Mouse (Mus musculus): ENCODE data around the gene Stk10. TPM values are rescaled to one million over a fixed set of nuclear protein-coding genes. Genes with fewer than 3 reads are reported as not detected.
"Not testable (repeated sequence)": the region's sequence is repeated elsewhere in the genome, so short reads cannot be mapped to it uniquely, and the experiment has no call there.

The Stk10 gene
- total RNA-seq, 2 experiments from 2014 or later, result 12.8 to 15.7 TPM

DNA sequence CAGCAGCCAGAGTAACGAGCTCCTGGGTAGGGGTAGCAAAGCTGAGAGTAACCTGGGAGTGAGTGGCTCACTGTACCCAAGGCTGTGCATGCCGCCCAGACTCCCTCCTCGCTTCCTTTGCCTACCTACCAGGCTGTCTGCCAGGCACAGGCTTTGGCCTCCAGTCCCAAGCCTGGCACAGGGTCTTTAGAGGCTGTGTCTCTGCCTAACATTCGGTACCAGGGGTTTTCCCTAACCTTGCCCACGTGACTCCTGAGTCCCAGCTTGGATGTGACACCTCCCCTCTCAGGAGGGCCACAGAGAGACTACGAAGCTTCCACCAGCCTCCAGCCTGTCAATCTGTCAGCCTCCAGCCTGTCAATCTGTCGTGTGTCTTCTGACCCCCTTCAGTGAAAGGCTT is 60.0 kb downstream of the Stk10 start:
- ATAC-seq (replicated peaks; ENCODE audit: poor library complexity), result no peak

DNA sequence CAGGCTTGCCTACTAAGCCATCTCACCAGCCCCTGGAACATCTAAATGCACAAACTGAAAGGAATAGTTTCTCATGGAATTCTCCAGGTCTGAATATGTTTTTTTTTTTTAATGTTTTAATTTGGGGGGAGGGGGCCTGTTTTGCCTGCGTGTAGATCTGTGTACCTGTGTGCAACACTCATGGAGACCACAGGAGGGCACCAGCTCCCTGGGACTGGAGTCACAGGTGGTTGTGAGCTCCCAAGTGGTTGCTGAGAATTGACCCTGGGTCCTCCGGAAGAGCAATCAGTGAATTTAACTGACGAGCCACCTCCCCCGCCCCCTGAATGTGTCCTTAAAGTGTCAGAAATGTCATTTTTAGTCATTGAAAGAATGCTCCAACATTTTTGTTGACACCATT is 61.0 kb downstream of the Stk10 start:
- ATAC-seq (replicated peaks; ENCODE audit: poor library complexity), result no peak

- no peak for ATAC-seq (replicated peaks; ENCODE audit: poor library complexity)
Observed at GRCm38 (mm10) chr11:32600371-32600770, 67.3 kb downstream of the Stk10 start.

DNA sequence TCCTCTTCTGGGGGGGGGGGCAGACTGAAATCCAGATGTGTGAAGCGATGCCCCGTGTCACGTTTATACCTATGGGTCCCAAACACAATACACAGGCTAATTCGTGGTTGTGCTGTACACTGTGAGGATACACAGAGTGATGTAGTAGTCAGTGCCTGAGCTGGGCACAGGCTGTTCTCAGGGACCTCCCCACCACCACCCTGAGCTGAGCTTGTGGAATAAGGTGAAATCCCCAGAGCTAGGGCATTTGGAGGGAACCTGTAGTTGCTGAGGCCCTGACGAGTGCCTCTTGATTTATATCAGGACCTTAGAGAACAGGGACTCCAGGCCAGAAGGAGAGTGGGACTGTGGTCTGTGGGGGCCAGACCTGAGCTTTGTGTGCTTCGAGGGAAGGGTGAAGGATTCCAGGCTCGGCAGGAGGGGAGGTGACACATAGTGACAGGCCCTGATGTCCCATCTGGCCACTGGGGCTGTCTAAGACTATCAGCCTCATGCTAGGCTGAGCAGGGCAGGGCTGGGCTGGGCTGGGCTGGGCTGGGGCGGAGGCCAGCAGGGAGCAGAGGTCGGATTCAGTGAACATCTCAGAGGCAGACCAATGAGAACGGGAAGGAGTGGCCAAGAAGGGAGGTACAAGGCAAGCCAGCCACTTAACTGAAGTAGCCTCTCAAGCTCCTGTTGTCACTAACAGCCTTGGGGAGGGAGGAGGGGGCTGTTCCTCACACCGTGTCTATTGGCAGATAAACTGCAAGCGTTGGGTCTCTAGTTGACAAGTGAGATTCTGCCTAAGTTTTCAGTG is 68.6 kb downstream of the Stk10 start:
- ATAC-seq (replicated peaks; ENCODE audit: poor library complexity), result 0 out of 2 replicates have a peak, but pooled peaks have one; percentile 31

- ATAC-seq (replicated peaks; ENCODE audit: poor library complexity), result no peak
Observed at GRCm38 (mm10) chr11:32604663-32605062, 71.6 kb downstream of the Stk10 start.

GRCm38 (mm10) chr11:32605131-32605860 is 72.2 kb downstream of the Stk10 start:
- no peak for ATAC-seq (replicated peaks; ENCODE audit: poor library complexity)

DNA sequence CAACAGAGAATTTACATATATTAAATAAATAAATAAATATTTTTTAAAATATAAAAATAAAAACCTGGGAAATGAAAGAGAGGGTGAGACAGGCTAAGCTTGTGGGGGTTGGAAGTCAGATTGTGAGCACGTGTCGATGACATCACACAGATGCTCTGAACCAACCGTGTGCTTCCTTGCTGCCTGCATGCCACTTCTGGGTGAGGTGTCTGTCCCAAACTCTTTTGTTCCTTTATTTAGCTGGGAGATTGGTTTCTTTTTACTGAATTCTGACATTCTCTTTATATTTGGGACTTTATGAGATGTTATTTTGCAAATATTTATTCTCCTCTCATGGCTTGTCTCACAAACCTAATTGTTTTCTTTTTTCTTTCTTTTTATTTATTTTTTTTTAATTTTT is 72.8 kb downstream of the Stk10 start:
- no peak for ATAC-seq (replicated peaks; ENCODE audit: poor library complexity)

DNA sequence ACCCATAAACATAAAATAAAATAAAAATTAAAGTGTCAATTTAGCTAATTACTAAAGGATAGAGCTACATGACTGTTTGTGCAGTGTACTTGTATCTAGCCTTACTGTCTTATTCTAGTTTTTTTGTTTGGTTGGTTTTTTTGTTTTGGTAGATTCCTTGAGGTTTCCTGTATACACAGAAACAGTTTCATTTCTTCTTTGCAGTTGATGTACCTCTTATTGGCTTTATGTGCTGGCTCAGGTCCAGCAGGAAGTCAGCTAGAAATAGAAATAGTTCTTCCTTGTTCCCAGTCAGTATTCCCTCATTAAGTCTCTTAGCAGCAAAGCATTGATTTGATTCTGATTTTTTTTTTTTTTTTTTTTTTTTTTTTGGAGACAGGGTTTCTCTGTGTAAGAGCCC is 74.2 kb downstream of the Stk10 start:
- peak; percentile 39; the same call in 1 of the 2 replicates for ATAC-seq (replicated peaks; ENCODE audit: poor library complexity)

DNA sequence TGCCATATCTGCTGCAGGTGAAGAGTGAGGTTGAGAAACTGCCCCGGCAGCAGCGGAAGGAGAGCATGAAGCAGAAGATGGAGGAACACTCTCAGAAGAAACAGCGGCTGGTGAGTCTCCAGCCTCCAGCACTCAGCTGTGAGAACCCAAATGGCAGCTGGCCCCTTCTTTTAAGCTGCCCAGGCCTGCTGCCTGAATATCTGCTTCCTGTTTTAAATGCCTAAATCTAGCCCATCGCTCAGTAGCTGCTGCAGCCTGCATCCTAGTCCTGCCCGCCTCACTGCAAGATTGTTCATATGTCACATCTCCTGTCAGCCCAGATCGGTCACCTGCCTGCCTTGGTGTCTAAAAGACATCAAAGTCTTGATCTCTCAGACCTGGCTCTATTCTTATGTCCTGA is 77.5 kb downstream of the Stk10 start:
- no peak for ATAC-seq (replicated peaks; ENCODE audit: poor library complexity)

DNA sequence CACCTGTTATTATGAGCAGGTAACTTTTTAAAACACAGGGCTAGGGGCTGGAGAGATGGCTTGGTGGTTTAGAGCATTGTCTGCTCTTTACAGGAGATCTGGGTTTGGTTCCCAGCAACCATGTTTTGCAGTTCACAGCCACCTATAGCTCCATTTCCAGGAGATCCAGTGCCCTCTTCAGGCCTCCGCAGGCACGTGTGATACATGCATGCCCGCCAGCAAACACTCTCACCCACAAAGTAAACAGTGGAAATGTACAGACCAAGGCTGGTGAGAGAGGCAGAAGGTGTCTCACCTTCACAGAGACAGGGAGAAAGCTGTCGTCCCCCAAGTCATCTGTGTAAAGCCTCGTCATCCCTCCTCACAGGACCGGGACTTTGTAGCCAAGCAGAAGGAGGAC is 79.2 kb downstream of the Stk10 start:
- ATAC-seq (replicated peaks; ENCODE audit: poor library complexity), result no peak

DNA sequence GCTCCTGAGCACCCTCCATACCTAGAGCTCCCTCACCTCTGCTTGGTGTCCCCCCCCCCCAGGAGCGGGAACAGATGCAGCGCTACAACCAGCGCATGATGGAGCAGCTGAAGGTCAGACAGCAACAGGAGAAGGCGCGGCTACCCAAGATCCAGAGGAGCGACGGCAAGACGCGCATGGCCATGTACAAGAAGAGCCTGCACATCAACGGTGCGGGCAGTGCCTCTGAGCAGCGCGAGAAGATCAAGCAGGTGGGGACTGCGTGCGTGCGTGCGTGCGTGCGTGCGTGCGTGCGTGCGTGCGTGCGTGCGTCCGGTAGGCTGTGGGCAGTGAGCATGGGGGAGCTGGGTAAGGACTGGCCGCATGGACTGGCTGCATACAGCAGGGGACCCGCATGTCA is 81.4 kb downstream of the Stk10 start:
- no peak for ATAC-seq (replicated peaks; ENCODE audit: poor library complexity)

GRCm38 (mm10) chr11:32615561-32615960 is 82.5 kb downstream of the Stk10 start:
- ATAC-seq (replicated peaks; ENCODE audit: poor library complexity), result no peak

DNA sequence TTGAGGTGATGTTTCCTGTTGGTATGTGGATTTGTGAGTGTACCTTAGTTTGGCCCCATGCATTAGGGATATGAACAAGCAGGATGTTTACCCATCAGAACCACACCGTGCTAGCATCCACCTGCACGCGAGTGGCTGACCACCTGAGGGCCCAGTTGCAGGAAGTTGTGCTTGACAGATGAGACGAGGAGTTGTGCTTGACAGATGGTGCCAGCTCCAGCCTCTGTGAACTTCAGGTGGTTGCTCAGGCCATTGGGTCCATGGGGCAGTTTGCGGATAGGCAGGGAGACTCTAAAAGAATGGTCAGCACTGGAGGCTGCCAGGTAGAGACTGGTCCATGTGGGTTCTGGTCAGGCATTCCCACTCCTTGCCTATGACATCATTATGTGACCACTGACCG is 83.0 kb downstream of the Stk10 start:
- no peak for ATAC-seq (replicated peaks; ENCODE audit: poor library complexity)

DNA sequence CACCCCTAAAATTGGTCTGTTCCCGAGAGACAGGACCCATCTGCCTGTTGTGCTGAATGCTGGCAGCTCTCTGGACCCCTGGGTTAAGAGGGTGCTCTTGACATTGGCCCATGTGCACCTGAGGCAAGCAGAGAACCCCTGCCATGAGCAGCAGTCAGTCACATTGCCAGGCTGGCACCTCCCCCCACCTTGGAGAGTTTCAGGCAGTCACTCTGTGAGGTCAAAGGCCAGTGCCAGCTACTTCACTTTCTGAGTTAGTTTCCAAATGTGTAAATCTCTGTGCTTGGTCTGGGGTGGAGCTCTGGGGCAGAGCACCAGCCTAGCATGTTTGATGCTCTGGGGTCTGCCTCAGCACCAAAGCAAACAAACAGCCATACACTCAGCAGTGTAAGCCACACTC is 84.9 kb downstream of the Stk10 start:
- ATAC-seq (replicated peaks; ENCODE audit: poor library complexity), result no peak

DNA sequence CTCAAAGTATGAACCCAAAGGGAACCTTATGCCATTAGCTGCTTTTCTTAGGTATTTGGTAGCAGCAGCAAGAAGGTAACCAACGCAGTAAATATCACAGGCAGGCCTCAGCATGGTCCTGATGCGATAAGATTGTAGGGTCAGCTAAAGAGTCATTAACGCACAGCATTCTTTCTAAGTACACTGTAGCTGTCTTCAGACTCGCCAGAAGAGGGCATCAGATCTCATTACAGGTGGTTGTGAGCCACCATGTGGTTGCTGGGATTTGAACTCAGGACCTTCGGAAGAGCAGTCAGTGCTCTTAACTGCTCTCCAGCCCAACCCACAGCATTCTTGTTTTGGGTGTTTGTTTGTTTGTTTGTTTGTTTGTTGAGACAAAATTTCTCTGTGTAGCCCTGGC is 85.5 kb downstream of the Stk10 start:
- ATAC-seq (replicated peaks; ENCODE audit: poor library complexity), result not testable (repeated sequence)

- peak; percentile 90 for ATAC-seq (replicated peaks; ENCODE audit: poor library complexity)
Observed at GRCm38 (mm10) chr11:32619257-32619816, 86.2 kb downstream of the Stk10 start.

DNA sequence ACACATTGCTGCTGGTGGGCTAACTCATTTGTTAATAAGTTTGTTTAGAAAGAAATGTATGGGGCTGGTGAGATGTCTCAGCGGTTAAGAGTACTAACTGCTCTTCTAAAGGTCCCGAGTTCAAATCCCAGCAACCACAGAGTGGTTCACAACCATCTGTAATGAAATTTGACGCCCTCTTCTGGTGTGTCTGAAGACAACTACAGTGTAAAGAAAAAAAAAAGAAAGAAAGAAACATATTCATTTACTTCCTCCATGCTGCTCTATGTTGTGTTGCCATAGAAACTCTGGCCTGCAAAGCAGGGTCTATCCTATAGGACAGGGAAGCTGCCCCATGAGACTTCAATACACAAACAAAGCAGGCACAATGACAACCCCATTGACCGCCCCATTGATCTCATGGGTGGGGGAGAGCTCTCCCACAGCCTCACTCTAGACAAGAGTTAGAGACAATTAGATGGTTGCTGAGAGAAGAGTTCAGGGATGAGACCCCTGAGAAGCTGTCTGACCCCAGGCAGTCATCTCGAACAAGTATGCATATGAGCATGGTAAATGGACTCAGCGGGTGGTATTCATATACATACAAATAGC is 86.9 kb downstream of the Stk10 start:
- ATAC-seq (replicated peaks; ENCODE audit: poor library complexity), result peak; percentile 32; the same call in 1 of the 2 replicates

GRCm38 (mm10) chr11:32621831-32622478 is 88.8 kb downstream of the Stk10 start:
- no peak for ATAC-seq (replicated peaks; ENCODE audit: poor library complexity)

- no peak for ATAC-seq (replicated peaks; ENCODE audit: poor library complexity)
Observed at GRCm38 (mm10) chr11:32622479-32623190, 89.5 kb downstream of the Stk10 start.

DNA sequence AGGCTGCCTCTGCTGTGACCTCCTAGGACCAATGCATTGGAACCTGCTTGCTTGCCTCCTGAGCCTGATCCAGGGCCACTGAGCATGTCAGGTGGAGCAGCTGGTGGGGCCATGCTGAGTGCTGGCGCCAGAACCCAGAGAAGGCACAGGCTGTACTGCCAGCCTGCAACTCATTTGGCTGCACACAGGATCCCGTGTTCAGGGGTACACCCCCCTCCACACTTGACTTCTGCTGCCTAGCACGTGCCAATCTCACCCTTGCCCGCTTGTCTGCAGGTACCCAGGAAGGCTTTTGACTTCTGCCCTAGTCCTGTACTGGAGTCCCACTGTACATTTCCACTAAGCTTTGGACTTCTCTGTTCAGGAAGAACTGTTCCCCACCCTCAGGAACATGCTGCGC is 90.1 kb downstream of the Stk10 start:
- ATAC-seq (replicated peaks; ENCODE audit: poor library complexity), result no peak

Measured in megakaryocyte progenitor cell, adult 5-6 weeks (primary cell).